Mouse (Mus musculus) bone marrow, adult 2 months (tissue): ENCODE measurements around the gene Mypop. TPM values are rescaled to one million over a fixed set of nuclear protein-coding genes. Genes with fewer than 3 reads are reported as not detected.

Experiments
- H3K27ac ChIP-seq: fragments of 200-500 bp; 2 replicates; pipeline ENCODE4 v1.5.1; 2012; ENCODE audit warnings: low read depth, mild to moderate bottlenecking, control low read depth, inconsistent platforms, low read length; ENCODE audit not compliant: control insufficient read depth, poor library complexity, insufficient read depth
- H3K4me1 ChIP-seq: fragments of 200-500 bp; 2 replicates; pipeline ENCODE4 v1.6.1; 2011; ENCODE audit warnings: low read length; ENCODE audit not compliant: control insufficient read depth, insufficient read depth
- H3K4me3 ChIP-seq: fragments of 200-500 bp; replicated peaks from 2 replicates; pipeline ENCODE3; 2011; ENCODE audit warnings: mild to moderate bottlenecking, low read depth, low read length, control low read depth; ENCODE audit not compliant: control insufficient read depth
- CTCF ChIP-seq: fragments of 200-500 bp; IDR thresholded peaks from 2 replicates; pipeline ENCODE4 v1.5.1; 2011; ENCODE audit warnings: low read length, control low read depth; ENCODE audit not compliant: control insufficient read depth, insufficient read depth
- POLR2A ChIP-seq: fragments of 200-500 bp; IDR thresholded peaks from 2 replicates; pipeline ENCODE4 v1.6.1; 2011; ENCODE audit warnings: low read depth, mild to moderate bottlenecking, control low read depth, low read length, borderline replicate concordance; ENCODE audit not compliant: control insufficient read depth
- WGBS: fragments of 180-500 bp; shearing (Covaris S2); methylation state at CpG from one replicate; pipeline ENCODE4 v1.1.7; 2018; 5-methylcytosine and 5-hydroxymethylcytosine counted together
- polyA plus RNA-seq: library from polyadenylated mRNA; stranded (reverse); fragments of >200 nt; gene quantifications from 2 replicates; pipeline ENCODE4 v1.2.4, GENCODE M21; 2011; ENCODE audit warnings: low replicate concordance; ENCODE audit not compliant: missing spikeins, insufficient read depth, insufficient read length

Mypop gene
- polyA plus RNA-seq, 1 experiment: 1.1 TPM

DNA sequence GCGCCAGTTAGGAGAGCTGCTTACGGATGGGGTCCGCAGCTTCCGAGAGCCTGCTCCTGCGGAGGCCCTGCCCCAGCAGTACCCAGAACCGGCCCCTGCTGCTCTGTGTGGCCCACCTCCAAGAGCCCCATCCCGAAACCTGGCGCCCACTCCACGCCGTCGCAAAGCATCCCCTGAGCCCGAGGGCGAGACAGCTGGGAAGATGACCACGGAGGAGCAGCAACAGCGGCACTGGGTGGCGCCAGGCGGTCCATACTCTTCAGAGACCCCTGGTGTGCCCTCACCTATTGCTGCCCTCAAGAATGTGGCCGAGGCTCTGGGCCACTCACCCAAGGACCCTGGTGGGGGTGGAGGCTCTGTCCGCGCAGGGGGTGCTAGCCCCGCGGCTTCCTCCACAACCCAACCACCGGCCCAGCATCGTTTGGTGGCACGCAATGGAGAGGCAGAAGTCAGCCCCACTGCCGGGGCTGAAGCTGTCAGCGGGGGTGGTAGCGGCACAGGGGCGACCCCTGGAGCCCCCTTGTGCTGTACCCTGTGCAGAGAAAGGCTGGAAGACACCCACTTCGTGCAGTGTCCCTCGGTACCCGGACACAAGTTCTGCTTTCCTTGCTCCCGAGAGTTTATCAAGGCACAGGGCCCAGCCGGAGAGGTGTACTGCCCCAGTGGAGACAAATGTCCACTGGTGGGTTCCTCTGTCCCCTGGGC lies 14.5 kb downstream of the Mypop start:
- no peaks in the 10 kb centered on the region; the same call in 1 of the 2 replicates for H3K4me1 ChIP-seq
- no peak for TF ChIP-seq POLR2A
- TF ChIP-seq CTCF: no peak
- 87% methylated on average over 34 of the region's 34 CpGs for WGBS
- H3K4me3 ChIP-seq: no peak overlapping the region
- H3K27ac ChIP-seq: no peak overlapping the region

DNA sequence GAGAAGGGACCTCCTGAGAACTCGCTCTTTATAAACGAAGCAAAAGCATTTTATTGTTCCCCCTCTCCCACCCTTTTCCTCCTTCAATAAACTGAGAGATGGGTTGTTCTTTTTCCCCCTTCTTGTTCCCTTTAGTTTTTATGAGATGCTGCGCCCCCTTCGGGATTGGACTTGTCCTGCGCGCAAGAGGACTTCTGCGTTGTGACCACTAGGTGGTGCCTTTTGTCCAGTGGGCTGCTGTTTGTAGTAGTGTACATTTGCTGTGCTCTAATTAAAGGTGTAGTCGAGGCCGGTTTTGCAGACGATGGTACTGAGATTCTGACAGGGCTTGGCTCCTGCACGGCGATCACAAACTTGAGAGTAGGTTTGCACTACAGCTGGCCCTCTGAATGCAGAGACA lies 15.4 kb downstream of the Mypop start:
- no peak overlapping the region for H3K4me3 ChIP-seq
- H3K27ac ChIP-seq: no peak overlapping the region
- no peaks in the 10 kb centered on the region; the same call in 1 of the 2 replicates for H3K4me1 ChIP-seq
- WGBS: 2% methylated on average over 12 of the region's 12 CpGs
- TF ChIP-seq POLR2A (no peak), CTCF (peak; percentile 98)

DNA sequence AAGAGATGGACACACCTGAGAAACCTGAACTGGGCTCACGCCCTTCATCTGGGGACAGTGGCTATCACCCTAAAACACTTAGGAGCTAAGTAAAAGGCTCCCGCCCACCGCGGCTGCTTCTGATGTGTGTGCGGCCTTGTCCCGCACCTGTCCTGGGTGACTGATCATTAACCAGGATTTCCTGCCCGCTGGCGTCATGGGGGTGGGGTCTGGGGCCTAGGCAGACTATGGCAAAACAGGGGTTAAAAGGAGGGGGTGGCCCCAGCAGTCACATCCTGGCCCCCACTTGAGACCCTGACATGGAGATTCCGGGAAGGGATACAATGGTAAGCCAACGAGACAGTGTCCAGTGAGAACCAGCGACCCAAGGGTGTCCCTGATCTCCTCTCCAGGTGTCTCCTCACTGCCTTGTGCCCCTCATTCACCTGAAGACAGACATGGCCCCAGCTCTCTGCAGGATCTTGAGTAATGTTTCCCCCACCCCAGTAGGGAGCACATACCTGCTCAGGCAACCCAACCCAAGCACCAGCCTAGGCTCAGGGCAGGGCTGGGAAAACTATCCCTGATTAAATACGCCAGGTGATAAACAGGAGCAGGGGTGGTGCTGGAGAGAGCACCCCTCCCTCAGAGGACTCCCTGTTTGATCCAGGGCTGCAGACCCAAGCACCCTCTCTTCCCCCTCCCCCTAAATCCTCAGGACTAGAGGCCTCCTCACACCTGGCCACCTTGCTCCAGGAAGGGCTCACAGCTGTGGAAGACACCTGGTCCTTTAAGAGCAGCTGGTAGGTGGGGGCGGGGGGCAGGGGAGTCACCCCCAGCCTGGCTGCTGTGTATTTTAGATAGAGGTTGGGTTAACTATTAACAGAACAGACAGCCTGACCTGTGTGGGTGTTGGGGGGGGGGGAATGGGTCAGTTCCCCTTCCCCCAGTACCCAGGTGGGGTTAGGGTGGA lies 16.3 kb downstream of the Mypop start:
- Histone ChIP-seq H3K27ac (no peak overlapping the region), H3K4me3 (no peak overlapping the region), H3K4me1 (no peaks in the 10 kb centered on the region; the same call in 1 of the 2 replicates)
- TF ChIP-seq POLR2A (no peak), CTCF (no peak)
- WGBS: 75% methylated on average over 13 of the region's 13 CpGs

DNA sequence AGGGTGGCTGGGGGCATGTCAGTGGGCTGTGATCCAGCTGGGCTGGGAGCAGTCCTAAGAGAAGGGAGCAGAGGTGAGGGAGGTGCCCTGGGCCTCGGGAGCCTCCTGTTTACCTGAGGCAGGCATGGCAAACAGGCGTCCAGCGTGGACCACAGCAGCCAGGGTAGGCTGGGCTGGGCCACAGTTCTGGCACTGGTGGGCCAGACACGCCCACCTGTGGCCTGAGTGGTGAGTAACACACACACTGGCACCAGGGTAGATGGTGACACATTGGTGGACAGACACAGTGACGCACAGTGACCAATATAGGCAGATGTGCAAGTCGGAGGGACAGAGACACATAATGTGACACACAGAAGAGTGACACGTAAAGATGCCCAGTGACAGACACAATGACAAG lies 19.5 kb downstream of the Mypop start:
- Histone ChIP-seq H3K4me1 (no peaks in the 10 kb centered on the region; the same call in 1 of the 2 replicates), H3K27ac (no peak overlapping the region), H3K4me3 (no peak overlapping the region)
- 75% methylated on average over 7 of the region's 7 CpGs for WGBS
- TF ChIP-seq CTCF: no peak
- TF ChIP-seq POLR2A: no peak

DNA sequence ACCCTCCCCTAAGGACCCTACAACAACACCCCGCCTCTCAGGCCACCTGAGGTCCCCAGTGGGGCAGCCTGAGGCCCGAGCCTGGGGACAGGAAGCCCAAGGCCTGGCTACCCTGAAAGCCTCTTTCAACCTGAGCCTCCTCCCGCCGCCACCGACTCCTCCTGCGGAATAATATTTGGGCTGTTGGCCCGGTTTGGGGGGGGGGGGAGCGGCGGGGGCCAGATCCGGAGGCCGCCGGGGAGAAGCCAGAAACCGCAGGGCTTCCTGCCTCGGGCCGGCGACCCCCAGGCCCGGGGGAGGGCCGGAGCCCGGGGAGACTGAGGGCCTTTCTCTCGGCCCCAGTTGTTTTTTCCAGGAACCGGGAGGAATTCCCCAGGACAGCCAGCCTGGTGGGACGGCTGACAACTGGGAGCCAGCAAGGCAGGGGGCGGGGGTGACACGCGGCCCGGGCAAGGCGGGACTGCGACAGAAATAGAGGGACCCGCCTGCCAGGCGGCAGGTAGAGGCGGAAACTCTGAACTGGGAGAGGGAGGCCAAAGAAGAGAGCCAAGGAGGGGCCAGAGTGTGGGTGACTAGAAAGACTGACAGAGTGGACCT lies 21.1 kb downstream of the Mypop start:
- TF ChIP-seq POLR2A (no peak), CTCF (no peak)
- no peak overlapping the region for H3K27ac ChIP-seq

DNA sequence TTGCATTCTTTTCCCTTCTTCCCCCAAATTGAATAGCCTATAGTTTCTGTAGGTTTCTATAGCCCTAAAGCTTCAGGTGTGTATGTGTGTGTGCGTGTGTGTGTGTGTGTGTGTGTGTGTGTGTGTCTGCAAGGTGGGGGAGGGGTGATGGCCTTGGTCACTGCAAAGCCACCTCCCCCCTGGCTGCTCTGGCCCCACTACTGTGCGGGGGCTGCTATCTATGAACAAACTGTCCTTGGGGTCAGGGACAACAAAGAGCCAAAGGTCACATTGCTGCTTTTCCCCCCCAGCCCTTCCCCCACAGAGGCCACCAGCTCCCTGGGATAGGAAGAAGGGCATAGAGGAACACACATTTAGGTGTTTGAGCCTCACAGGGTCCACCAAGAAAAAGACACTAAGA lies 21.8 kb downstream of the Mypop start:
- 76% methylated on average over 2 of the region's 2 CpGs for WGBS

More for the DNA sequence above, 21.1 kb downstream of the Mypop start:
- no peak overlapping the region for H3K4me3 ChIP-seq
- WGBS: 2% methylated on average over 31 of the region's 31 CpGs
- no peaks in the 10 kb centered on the region; the same call in 1 of the 2 replicates for H3K4me1 ChIP-seq

DNA sequence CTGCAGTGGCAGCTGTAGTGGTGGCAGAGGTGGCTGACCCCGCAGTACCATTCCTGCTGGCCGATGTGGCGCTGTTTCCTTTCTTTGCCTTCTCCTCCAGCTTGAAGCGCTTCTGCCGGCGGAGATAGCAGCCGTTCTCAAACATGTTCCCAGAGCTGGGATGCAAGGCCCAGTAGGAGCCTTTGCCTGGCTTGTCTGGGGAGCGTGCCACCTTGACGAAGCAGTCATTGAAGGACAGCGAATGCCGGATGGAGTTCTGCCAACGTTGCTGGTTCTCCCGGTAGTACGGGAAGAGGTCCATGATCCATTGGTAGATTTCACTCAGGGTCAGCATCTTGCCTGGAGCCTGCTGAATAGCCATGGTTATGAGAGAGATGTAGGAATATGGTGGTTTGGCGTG lies 23.4 kb downstream of the Mypop start:
- no peak overlapping the region for H3K27ac ChIP-seq
- WGBS: 86% methylated on average over 15 of the region's 15 CpGs

More for the DNA sequence above, 21.8 kb downstream of the Mypop start:
- no peak overlapping the region for H3K27ac ChIP-seq
- no peaks in the 10 kb centered on the region; the same call in 1 of the 2 replicates for H3K4me1 ChIP-seq
- H3K4me3 ChIP-seq: no peak overlapping the region
- TF ChIP-seq CTCF (no peak), POLR2A (no peak)

DNA sequence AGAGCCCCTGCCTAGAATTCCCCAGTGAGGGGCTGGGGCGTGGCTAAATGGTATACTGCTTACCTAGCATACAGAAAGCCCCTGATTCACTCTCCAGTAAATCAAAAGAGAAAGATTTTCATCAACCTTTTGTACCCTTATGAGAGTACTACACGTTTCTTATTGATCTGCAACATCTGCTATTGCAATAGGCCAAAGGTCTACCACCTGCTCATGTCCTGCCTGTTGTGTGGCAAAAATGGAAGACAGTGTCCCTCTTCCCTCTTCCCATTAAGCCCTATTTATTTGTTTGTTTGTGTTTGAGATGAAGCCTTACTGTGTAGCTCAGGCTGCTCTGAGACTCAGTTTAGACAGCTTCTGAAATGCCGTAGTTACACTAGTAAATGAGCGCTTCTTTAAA lies 25.0 kb downstream of the Mypop start:
- Histone ChIP-seq H3K4me1 (no peaks in the 10 kb centered on the region; the same call in 1 of the 2 replicates), H3K4me3 (no peak overlapping the region), H3K27ac (no peak overlapping the region)
- TF ChIP-seq POLR2A: no peak
- WGBS: 81% methylated on average over 4 of the region's 4 CpGs

More for the DNA sequence above, 23.4 kb downstream of the Mypop start:
- H3K4me1 ChIP-seq: no peaks in the 10 kb centered on the region; the same call in 1 of the 2 replicates
- TF ChIP-seq POLR2A (no peak), CTCF (no peak)
- H3K4me3 ChIP-seq: no peak overlapping the region
